Mouse (Mus musculus) gastrocnemius, adult 8-10 months (tissue): ENCODE results near the gene Gle1. TPM values are rescaled to one million over a fixed set of nuclear protein-coding genes. Genes with fewer than 3 reads are reported as not detected.

Experiments
- DNase-seq, 2 experiments: peaks; one replicate each; pipeline ENCODE4 v3.0.0; 2022; ENCODE audit warnings: low spot score in 2 of 2
- microRNA-seq: library from miRNA; unstranded; fragments of <30 nt; microRNA quantifications from one replicate; pipeline ENCODE4 v1.2.0, GENCODE M21; 2022
- total RNA-seq, 4 experiments: library from RNA; stranded (reverse); gene quantifications; 2 replicates each; pipeline ENCODE4 v1.2.4; 2022

Gene Gle1
- total RNA-seq, 4 experiments from 2014 or later, result 20.1 to 27.0 (median 22.9) TPM

DNA sequence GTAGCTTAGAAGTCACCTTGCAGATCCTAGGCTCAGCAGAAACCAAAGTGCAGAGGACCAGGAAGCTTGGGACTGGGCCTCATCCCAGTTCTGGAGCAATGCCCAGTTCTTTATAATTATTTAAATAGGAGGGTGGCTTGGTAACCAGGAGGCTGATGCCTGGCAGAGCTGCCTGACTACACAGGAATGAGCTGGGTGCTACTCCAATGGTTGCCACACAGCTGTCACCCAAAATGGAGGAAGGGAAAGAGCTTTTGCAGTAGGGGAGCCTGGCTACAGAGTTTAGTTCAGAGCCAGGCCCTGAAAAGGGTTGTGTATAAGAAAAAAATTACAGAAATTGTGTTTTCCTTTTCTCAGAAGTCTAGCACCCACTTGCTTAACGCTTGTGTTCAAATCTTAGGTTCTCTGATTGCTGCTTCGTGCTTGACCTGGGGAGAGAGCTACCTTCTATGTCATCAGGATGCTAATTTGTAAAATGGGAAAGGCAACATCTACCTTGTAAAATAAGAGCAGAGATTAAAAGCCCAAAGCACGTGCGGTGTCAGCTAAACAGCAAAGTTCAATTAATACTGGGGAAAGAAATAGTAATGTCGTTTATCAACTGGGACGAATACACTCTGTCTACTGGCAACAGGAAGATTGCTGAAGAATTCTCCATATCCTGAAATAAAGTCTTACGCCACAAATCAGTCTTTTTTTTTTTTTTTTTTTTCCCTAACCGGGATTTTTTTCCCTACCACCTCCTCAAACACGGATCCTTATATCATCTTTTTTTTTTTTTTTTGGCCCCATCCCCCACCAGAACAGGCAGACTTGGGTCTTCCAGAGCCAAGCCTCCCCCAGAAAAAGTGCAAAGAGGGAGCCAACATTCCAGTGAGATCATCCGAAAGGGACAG is 29.4 kb downstream of the Gle1 start:
- DNase-seq, result no peak

DNA sequence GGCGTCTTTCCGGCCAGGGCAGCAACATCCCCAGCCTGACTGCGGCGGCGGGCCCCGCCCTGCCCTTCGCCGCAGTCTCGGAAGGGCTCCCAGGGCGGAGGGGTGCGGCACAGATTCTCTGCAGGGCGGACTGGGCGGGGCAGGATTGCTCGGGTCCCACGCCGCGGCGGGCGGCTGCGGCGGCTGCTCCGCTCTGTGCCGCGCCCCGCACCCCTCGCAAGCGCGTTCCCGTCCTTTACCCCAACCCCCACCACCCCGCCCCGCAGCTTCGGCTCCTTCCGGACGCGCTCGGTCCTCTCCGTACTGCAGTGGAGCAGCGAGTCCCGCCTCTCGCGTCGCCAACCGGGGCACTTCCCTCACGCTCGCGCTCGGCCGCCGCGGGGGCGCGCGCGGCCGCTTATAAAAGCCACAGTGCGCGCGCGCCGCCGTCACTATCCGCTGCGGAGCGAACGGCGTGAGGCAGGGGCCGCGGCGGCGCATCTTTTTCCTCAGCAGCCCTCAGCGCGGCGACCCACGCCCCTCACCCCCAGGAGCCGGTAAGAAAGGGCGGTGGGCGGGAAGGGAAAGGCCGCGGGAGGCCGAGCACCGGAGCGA is 30.1 kb downstream of the Gle1 start, which contains the start of gene Sptan1:
TSS of gene Sptan1 (plus strand) at position 311 of the 594 bp plus-strand sequence.
- peak; percentile 91 to 94 for DNase-seq

DNA sequence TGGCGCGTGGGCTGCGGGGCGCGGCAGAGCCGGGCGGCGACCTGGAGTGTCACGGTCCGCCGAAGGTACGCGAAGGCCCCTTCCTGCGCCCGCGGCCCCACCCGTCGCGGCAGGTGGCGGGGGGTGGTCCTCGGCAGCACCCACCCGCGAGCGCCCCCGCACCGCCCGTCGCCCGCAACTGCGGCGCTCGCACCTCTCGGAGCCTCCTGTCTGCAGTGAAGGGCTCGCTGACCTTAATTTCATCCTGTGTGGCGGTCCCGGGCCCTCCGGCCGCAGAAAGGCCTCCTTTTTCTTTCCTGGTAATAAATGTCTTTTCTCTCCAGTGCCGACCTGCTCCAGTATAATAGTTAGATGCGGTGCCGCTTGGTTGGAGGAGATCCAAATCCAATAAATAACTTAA is 30.7 kb downstream of the Gle1 start:
- peak; percentile 8 to 11 for DNase-seq

DNA sequence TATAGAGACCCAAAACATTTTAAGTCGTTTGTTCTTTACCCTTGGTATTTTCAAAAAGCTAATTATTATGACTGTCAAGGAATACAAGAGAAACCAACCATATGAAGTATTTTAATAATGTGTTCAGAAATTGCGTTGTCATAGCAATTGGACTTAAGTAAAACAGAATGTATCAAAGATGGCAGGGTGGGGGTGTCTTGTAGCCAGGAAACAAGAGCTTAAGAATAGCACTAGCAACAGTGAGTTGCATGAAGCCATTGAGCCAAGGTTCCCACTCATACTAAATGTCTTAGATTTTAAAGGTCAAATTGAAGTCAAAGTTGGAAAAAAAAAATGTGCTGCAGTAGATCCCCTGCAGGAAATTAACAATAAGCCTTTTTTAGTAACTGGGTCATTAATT is 31.6 kb downstream of the Gle1 start:
- DNase-seq, result no peak

GRCm38 (mm10) chr2:29967768-29968167 is 32.5 kb downstream of the Gle1 start:
- no peak for DNase-seq

DNA sequence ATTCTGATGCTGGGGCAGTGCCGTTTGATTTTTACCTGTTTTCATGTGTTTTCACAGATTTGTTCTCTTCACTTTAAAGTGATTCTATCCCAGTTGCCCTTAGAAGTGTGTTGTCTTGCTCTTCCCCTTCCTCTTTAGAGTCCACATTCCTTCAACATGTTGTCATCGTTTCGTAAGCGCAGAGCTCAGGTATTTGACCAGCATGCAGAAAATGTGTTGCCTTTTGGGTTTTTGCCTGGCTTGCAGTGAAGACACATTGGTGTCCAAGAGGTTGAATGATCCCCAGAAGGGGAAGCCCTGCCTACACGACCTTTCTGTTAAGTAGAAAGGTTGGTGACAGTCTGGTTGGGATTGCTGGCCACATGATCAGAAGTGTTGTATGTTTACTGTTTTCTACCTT is 33.4 kb downstream of the Gle1 start:
- no peak for DNase-seq

- DNase-seq, result peak; percentile 29 to 45
Measured at GRCm38 (mm10) chr2:29971838-29972635, 36.8 kb downstream of the Gle1 start.

DNA sequence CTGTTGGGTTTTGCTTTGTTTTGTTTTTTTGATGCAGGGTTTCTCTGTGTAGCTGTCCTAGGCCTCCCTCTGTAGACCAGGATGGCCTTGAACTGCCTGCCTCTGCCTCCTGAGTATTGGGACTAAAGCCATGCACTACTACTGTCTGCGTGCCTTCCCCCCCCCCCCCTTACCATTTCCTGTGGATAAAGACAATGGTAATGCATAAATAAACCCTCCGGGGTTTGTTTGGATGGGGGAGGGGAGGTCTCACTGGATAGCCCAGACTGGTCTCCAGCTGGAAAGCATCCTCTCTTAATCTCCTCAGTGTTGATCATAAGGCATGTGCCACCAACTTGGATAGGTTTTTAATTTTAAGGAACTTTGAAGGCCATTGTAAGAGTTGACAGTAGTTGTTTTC is 38.3 kb downstream of the Gle1 start:
- no peak for DNase-seq

DNA sequence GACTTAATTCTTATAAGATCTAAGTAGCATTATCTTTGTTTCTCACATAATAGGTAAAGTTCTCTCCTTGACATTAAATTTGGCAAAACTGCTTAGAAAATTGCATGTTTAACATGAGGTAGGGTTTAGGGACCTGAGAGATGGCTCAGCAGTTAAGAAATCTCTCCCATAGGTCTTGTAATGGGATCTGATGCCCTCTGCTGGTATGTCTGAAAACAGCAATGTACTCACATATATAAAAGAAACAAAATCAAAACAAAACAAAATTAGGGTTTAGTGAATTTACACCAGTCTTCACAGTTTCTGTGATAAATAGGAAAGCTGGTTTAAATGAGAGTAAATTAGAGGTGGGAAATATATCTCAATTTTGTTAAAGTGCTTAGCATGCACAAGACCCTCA is 42.1 kb downstream of the Gle1 start:
- no peak for DNase-seq

DNA sequence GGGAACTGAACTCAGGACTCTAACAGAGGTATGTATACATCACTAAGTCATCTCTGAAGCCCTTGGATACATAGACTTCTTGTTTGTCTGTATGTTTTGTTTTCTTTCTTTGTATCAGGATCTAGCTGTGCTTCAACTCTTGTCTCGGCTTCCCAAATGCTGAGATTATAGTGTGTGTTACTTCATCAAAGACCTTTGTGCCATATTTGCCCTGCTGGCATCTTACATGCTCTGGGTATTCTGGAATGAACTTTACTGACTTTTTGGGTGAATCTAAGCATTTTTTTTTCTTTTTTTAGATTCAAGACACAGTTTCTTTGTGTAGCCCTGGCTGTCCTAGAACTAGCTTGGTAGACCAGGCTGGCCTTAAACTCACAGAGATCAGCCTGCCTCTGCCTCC is 45.4 kb downstream of the Gle1 start:
- DNase-seq, result no peak

- DNase-seq, result no peak
Measured at GRCm38 (mm10) chr2:29991962-29992361, 56.7 kb downstream of the Gle1 start.

GRCm38 (mm10) chr2:30009101-30009500 is 73.9 kb downstream of the Gle1 start:
- DNase-seq, result no peak

Small RNA genes within 50 kb of the gene (microRNA-seq; reads per million reads assigned to microRNA genes)
- not detected for gene Mir6997

Other genes starting within 250 kb of the Gle1 start
- not detected for gene Gm13420, start 183.7 kb upstream of the Gle1 start, total RNA-seq
- gene Gm13547, start 176.1 kb upstream of the Gle1 start, total RNA-seq, result not detected
- gene Coq4, start 147.9 kb upstream of the Gle1 start, total RNA-seq, result 1 to 10 TPM; 6.7 to 8.4 (median 7.5) TPM
- gene Trub2, start 146.9 kb upstream of the Gle1 start, total RNA-seq, result 10 to 100 TPM; 20.8 to 31.6 (median 26.2) TPM
- gene Slc27a4, start 132.8 kb upstream of the Gle1 start, total RNA-seq, result 1 to 10 TPM; 5.4 to 7.5 (median 6.6) TPM
- 10 to 100 TPM; 25.7 to 33.0 (median 28.5) TPM for gene Urm1, start 115.4 kb upstream of the Gle1 start, total RNA-seq
- 1 to 10 TPM; 1.4 to 3.6 (median 1.7) TPM for gene Cercam, start 66.3 kb upstream of the Gle1 start, total RNA-seq
- 10 to 100 TPM in 3 of 4 experiments, 1 to 10 TPM in 1; 9.9 to 12.1 (median 11.1) TPM for gene Odf2, start 46.2 kb upstream of the Gle1 start, total RNA-seq
- gene Sptan1, start 30.1 kb downstream of the Gle1 start, total RNA-seq, result 10 to 100 TPM; 29.2 to 43.7 (median 36.4) TPM
- 1 to 10 TPM; 3.9 to 5.6 (median 4.3) TPM for gene Wdr34, start 113.5 kb downstream of the Gle1 start, total RNA-seq
- 100 to 1,000 TPM; 106 to 121 (median 118) TPM for gene Set, start 122.0 kb downstream of the Gle1 start, total RNA-seq
- gene Pkn3, start 142.3 kb downstream of the Gle1 start, total RNA-seq, result 1 to 10 TPM; 2.1 to 3.2 (median 2.7) TPM
- 1 to 10 TPM; 3.1 to 3.9 (median 3.4) TPM for gene Zdhhc12, start 158.2 kb downstream of the Gle1 start, total RNA-seq
- gene Zer1, start 189.2 kb downstream of the Gle1 start, total RNA-seq, result 10 to 100 TPM; 23.5 to 24.8 (median 24.3) TPM
- 10 to 100 TPM; 11.1 to 13.9 (median 11.2) TPM for gene Tbc1d13, start 198.3 kb downstream of the Gle1 start, total RNA-seq
- 10 to 100 TPM; 50.3 to 59.4 (median 56.9) TPM for gene Endog, start 236.1 kb downstream of the Gle1 start, total RNA-seq
- gene Spout1, start 243.0 kb downstream of the Gle1 start, total RNA-seq, result 1 to 10 TPM; 3.4 to 5.1 (median 4.3) TPM